Mouse (Mus musculus) urinary bladder, postnatal 36 days (tissue): Measurements from ENCODE around the gene Gadd45g.
"Not testable (repeated sequence)": the region's sequence is repeated elsewhere in the genome, so short reads cannot be mapped to it uniquely, and the experiment has no call there.

ENCODE experiments used
- DNase-seq, 2 experiments: peaks; one replicate each; pipeline ENCODE4 v3.0.0; 2022; ENCODE audit warnings: low spot score in 2 of 2, mixed read lengths in 1 of 2

The Gadd45g gene

GRCm38 (mm10) chr13:51834024-51834423 lies 12.5 kb upstream of the Gadd45g start:
- not testable (repeated sequence) for DNase-seq

GRCm38 (mm10) chr13:51834520-51834919 lies 12.0 kb upstream of the Gadd45g start:
- no peak for DNase-seq

GRCm38 (mm10) chr13:51835208-51835607 lies 11.3 kb upstream of the Gadd45g start:
- DNase-seq, result not testable (repeated sequence)

GRCm38 (mm10) chr13:51837402-51837801 lies 9.1 kb upstream of the Gadd45g start:
- DNase-seq, result no peak

- no peak for DNase-seq
Measured at GRCm38 (mm10) chr13:51839250-51840026, 7.0 kb upstream of the Gadd45g start.

- no peak for DNase-seq
Measured at GRCm38 (mm10) chr13:51840702-51841101, 5.8 kb upstream of the Gadd45g start.

- DNase-seq, result no peak
Measured at GRCm38 (mm10) chr13:51841541-51842115, 4.8 kb upstream of the Gadd45g start.

- DNase-seq, result no peak
Measured at GRCm38 (mm10) chr13:51842191-51842590, 4.3 kb upstream of the Gadd45g start.

- DNase-seq, result no peak
Measured at GRCm38 (mm10) chr13:51842773-51843172, 3.7 kb upstream of the Gadd45g start.

GRCm38 (mm10) chr13:51843298-51843697 lies 3.2 kb upstream of the Gadd45g start:
- no peak for DNase-seq

- no peak for DNase-seq
Measured at GRCm38 (mm10) chr13:51844118-51844517, 2.4 kb upstream of the Gadd45g start.

- DNase-seq, result peak; percentile 36 to 74
Measured at GRCm38 (mm10) chr13:51844661-51845060, 1.8 kb upstream of the Gadd45g start.

GRCm38 (mm10) chr13:51845072-51845471 lies 1.4 kb upstream of the Gadd45g start:
- no peak for DNase-seq

GRCm38 (mm10) chr13:51845591-51846191 lies 787 bp upstream of the Gadd45g start:
- DNase-seq, result peak; percentile 84 to 86

- peak; percentile 64 to 70 for DNase-seq
Measured at GRCm38 (mm10) chr13:51846868-51847793, 653 bp downstream of the Gadd45g start.

GRCm38 (mm10) chr13:51847979-51848480 lies 1.6 kb downstream of the Gadd45g start:
- DNase-seq, result peak; percentile 56 to 64

- no peak for DNase-seq
Measured at GRCm38 (mm10) chr13:51848481-51849240, 2.2 kb downstream of the Gadd45g start.

GRCm38 (mm10) chr13:51849241-51850033 lies 3.0 kb downstream of the Gadd45g start:
- DNase-seq, result peak in 1 of 2 experiments; percentile 33

GRCm38 (mm10) chr13:51850565-51850964 lies 4.1 kb downstream of the Gadd45g start:
- DNase-seq, result no peak
